Mouse (Mus musculus) left cerebral cortex, adult 8-10 months (tissue): ENCODE measurements around the gene Lama5. TPM values are rescaled to one million over a fixed set of nuclear protein-coding genes. Genes with fewer than 3 reads are reported as not detected.

Experiments used
- DNase-seq, 2 experiments: peaks; one replicate each; pipeline ENCODE4 v3.0.0; 2022; ENCODE audit warnings: low spot score in 2 of 2
- total RNA-seq, 4 experiments: library from RNA; stranded (reverse); gene quantifications; 2 replicates each; pipeline ENCODE4 v1.2.4; 2022

Lama5 gene
- total RNA-seq, 4 experiments from 2014 or later = 5.9 to 11.1 (median 7.3) TPM

GRCm38 (mm10) chr2:180224647-180225043 is 1.0 kb downstream of the Lama5 start:
- DNase-seq = no peak

GRCm38 (mm10) chr2:180222250-180222649 is 3.4 kb downstream of the Lama5 start:
- no peak for DNase-seq

GRCm38 (mm10) chr2:180221051-180221450 is 4.6 kb downstream of the Lama5 start:
- DNase-seq = no peak

- no peak for DNase-seq
Observed at GRCm38 (mm10) chr2:180220165-180220564, 5.5 kb downstream of the Lama5 start.

- DNase-seq = no peak
Observed at GRCm38 (mm10) chr2:180219145-180219943, 6.3 kb downstream of the Lama5 start.

GRCm38 (mm10) chr2:180218677-180219076 is 7.0 kb downstream of the Lama5 start:
- DNase-seq = no peak

GRCm38 (mm10) chr2:180218241-180218640 is 7.4 kb downstream of the Lama5 start:
- no peak for DNase-seq

GRCm38 (mm10) chr2:180217587-180217986 is 8.1 kb downstream of the Lama5 start:
- DNase-seq = no peak

- no peak for DNase-seq
Observed at GRCm38 (mm10) chr2:180216921-180217320, 8.7 kb downstream of the Lama5 start.

GRCm38 (mm10) chr2:180215951-180216350 is 9.7 kb downstream of the Lama5 start:
- no peak for DNase-seq

GRCm38 (mm10) chr2:180215011-180215461 is 10.6 kb downstream of the Lama5 start:
- DNase-seq = no peak

GRCm38 (mm10) chr2:180214352-180214978 is 11.2 kb downstream of the Lama5 start:
- no peak for DNase-seq

GRCm38 (mm10) chr2:180212255-180212654 is 13.4 kb downstream of the Lama5 start:
- no peak for DNase-seq

GRCm38 (mm10) chr2:180208976-180209375 is 16.7 kb downstream of the Lama5 start:
- DNase-seq = no peak

GRCm38 (mm10) chr2:180207840-180208239 is 17.8 kb downstream of the Lama5 start:
- no peak for DNase-seq

- no peak for DNase-seq
Observed at GRCm38 (mm10) chr2:180205956-180206280, 19.7 kb downstream of the Lama5 start.

- DNase-seq = no peak
Observed at GRCm38 (mm10) chr2:180205083-180205955, 20.3 kb downstream of the Lama5 start.

GRCm38 (mm10) chr2:180204501-180204900 is 21.2 kb downstream of the Lama5 start:
- no peak for DNase-seq

- no peak for DNase-seq
Observed at GRCm38 (mm10) chr2:180202805-180203204, 22.9 kb downstream of the Lama5 start.

GRCm38 (mm10) chr2:180202263-180202662 is 23.4 kb downstream of the Lama5 start:
- DNase-seq = no peak

- no peak for DNase-seq
Observed at GRCm38 (mm10) chr2:180201303-180201702, 24.4 kb downstream of the Lama5 start.

- no peak for DNase-seq
Observed at GRCm38 (mm10) chr2:180200681-180201080, 25.0 kb downstream of the Lama5 start.
